ENCODE assay signal across 7 mouse cellular contexts in genomic region chrX:71214441-71215112, GRCm38 (mm10). TPM values are rescaled to one million over a fixed set of nuclear protein-coding genes. Genes with fewer than 3 reads are reported as not detected.
DNase-seq lines count a peak whose midpoint lies in the region; ATAC-seq and TF ChIP-seq lines count a peak whose summit lies in the region.

No protein-coding gene starts in this region.

- peak; percentile 97 for ATAC-seq in embryonic facial prominence, embryonic 11.5 days (replicated peaks; ENCODE audit: insufficient number of reproducible peaks, low FRiP score, low TSS enrichment, low read depth)
- ATAC-seq in granulocyte monocyte progenitor cell, adult 5-6 weeks (replicated peaks; ENCODE audit: poor library complexity, severe bottlenecking): peak; percentile 91
- peak; percentile 96 for ATAC-seq in midbrain, embryonic 13.5 days

- TF ChIP-seq POLR2A in spleen, adult 2 months (IDR thresholded peaks at IDR 0.05; ENCODE audit: low read depth, low read length): no peak

- H3K27me3 ChIP-seq in embryonic facial prominence, embryonic 11.5 days (ENCODE audit: control insufficient read depth, insufficient read depth, low read length): no peaks in the 10 kb centered on the region
- peaks cover 41% of the 10 kb centered on the region for H3K27me3 ChIP-seq in limb, embryonic 10.5 days (ENCODE audit: low read depth, poor library complexity, severe bottlenecking)
- H3K27me3 ChIP-seq in midbrain, embryonic 13.5 days: no peaks in the 10 kb centered on the region
- no peaks in the 10 kb centered on the region for H3K27me3 ChIP-seq in spleen, adult 2 months (ENCODE audit: control insufficient read depth, insufficient read depth, low read length)

- H3K4me3 ChIP-seq in embryonic facial prominence, embryonic 11.5 days (ENCODE audit: low read depth, low read length): peak overlapping the region; percentile 46
- H3K4me3 ChIP-seq in limb, embryonic 10.5 days: peak overlapping the region; percentile 57
- H3K4me3 ChIP-seq in midbrain, embryonic 13.5 days (replicated peaks): peak overlapping the region; percentile 51
- peak overlapping the region; percentile 69 for H3K4me3 ChIP-seq in spleen, adult 2 months (ENCODE audit: extremely low read depth, insufficient read depth, insufficient read length)

- no peaks in the 10 kb centered on the region for H3K4me1 ChIP-seq in embryonic facial prominence, embryonic 11.5 days (ENCODE audit: control insufficient read depth, insufficient read depth, low read length)
- H3K4me1 ChIP-seq in limb, embryonic 10.5 days: no peaks in the 10 kb centered on the region
- H3K4me1 ChIP-seq in midbrain, embryonic 13.5 days (replicated peaks): 0 out of 2 replicates have a peak, but pooled peaks cover 3% of the 10 kb centered on the region
- no peaks in the 10 kb centered on the region for H3K4me1 ChIP-seq in spleen, adult 2 months (ENCODE audit: control insufficient read depth, insufficient read depth, insufficient read length)

- peak overlapping the region; percentile 57 for H3K4me2 ChIP-seq in embryonic facial prominence, embryonic 11.5 days (ENCODE audit: low read depth, low read length)
- peak overlapping the region; percentile 68 for H3K4me2 ChIP-seq in midbrain, embryonic 13.5 days (replicated peaks)

- TF ChIP-seq CTCF in spleen, adult 2 months (IDR thresholded peaks at IDR 0.05; ENCODE audit: extremely low read depth, insufficient read depth, insufficient read length, insufficient replicate concordance): no peak

- H3K27ac ChIP-seq in embryonic facial prominence, embryonic 11.5 days (replicated peaks; ENCODE audit: low read depth, low read length): no peak overlapping the region
- H3K27ac ChIP-seq in limb, embryonic 10.5 days: no peak overlapping the region
- H3K27ac ChIP-seq in midbrain, embryonic 13.5 days: no peak overlapping the region
- H3K27ac ChIP-seq in spleen, adult 2 months (ENCODE audit: insufficient read depth, low read length): peak overlapping the region; percentile 61

- peak overlapping the region; percentile 34; the same call in 1 of the 2 replicates for H3K9ac ChIP-seq in embryonic facial prominence, embryonic 11.5 days (replicated peaks; ENCODE audit: low read length)
- peak overlapping the region; percentile 57 for H3K9ac ChIP-seq in midbrain, embryonic 13.5 days (replicated peaks)

- WGBS in embryonic facial prominence, embryonic 11.5 days: 18% methylated on average over 17 of the region's 20 CpGs
- WGBS in limb, embryonic 10.5 days: 12% methylated on average over 20 of the region's 20 CpGs
- 28% methylated on average over 20 of the region's 20 CpGs for WGBS in midbrain, embryonic 13.5 days
- WGBS in spleen, adult 2 months: 31% methylated on average over 20 of the region's 20 CpGs

- H3K9me3 ChIP-seq in embryonic facial prominence, embryonic 11.5 days (replicated peaks; ENCODE audit: control insufficient read depth, low read length): no peaks in the 10 kb centered on the region
- no peaks in the 10 kb centered on the region for H3K9me3 ChIP-seq in limb, embryonic 10.5 days (replicated peaks)
- H3K9me3 ChIP-seq in midbrain, embryonic 13.5 days: no peaks in the 10 kb centered on the region

- DNase-seq in adrenal gland, postnatal 25 days: peak; percentile 82
- DNase-seq in embryonic facial prominence, embryonic 11.5 days (ENCODE audit: low spot score): peak; percentile 88
- DNase-seq in kidney, adult 11 months: peak; percentile 94
- peak; percentile 82 for DNase-seq in limb, embryonic 10.5 days (ENCODE audit: low spot score)
- DNase-seq in spleen, adult 2 months (ENCODE audit: low read depth in 1 of 2, low spot score in 2 of 2): peak; percentile 78 to 80

- no peaks in the 10 kb centered on the region for H3K36me3 ChIP-seq in embryonic facial prominence, embryonic 11.5 days (replicated peaks; ENCODE audit: control insufficient read depth, insufficient read depth, low read depth, low read length)
- no peaks in the 10 kb centered on the region for H3K36me3 ChIP-seq in limb, embryonic 10.5 days
- H3K36me3 ChIP-seq in midbrain, embryonic 13.5 days: no peaks in the 10 kb centered on the region
- H3K36me3 ChIP-seq in spleen, adult 2 months (ENCODE audit: control insufficient read depth, insufficient read depth, low read length): no peaks in the 10 kb centered on the region

RNA-seq across cellular contexts. Expression of gene Mtm1, which starts 4.0 kb away (rescaled TPM):
- total RNA-seq in adrenal gland, postnatal 25 days (2021): 21.2 and 29.9 TPM in 2 replicates
- polyA plus RNA-seq in embryonic facial prominence, embryonic 11.5 days (2014; fragmentation: Nextera tagmentation; extraction: Ambion mirVana): 3.1 and 3.5 TPM in 2 replicates
- 26.0 and 28.3 TPM in 2 replicates for total RNA-seq in granulocyte monocyte progenitor cell, adult 5-6 weeks (2014; fragmentation: Nextera tagmentation)
- 28.8 and 43.0 TPM in 2 replicates for total RNA-seq in granulocyte monocyte progenitor cell, adult 5-6 weeks (2017)
- 1.4 and 2.3 TPM in 2 replicates for polyA plus RNA-seq in limb, embryonic 10.5 days (2016; fragmentation: Nextera tagmentation; extraction: Ambion mirVana)
- 4.3 and 4.9 TPM in 2 replicates for polyA plus RNA-seq in midbrain, embryonic 13.5 days (2015; fragmentation: Nextera tagmentation; extraction: Ambion mirVana)
- polyA plus RNA-seq in spleen, adult 2 months (2012; rRNA removed): 1.2 and 1.3 TPM in 2 replicates
